Mouse (Mus musculus) CH12.LX (cell line): Measurements from ENCODE around the gene Krt6a.

Experiments used
- EP300 ChIP-seq: IDR thresholded peaks from 2 replicates; pipeline ENCODE4 v1.6.1; 2011; ENCODE audit warnings: low read length, improper control_type of control experiment
- HCFC1 ChIP-seq: IDR thresholded peaks from 2 replicates; pipeline ENCODE4 v1.6.1; 2012; ENCODE audit warnings: low read depth, mild to moderate bottlenecking, inconsistent platforms, low read length, improper control_type of control experiment
- KAT2A ChIP-seq: IDR thresholded peaks from 2 replicates; pipeline ENCODE4 v1.6.1; 2012; ENCODE audit warnings: low read length, improper control_type of control experiment, inconsistent platforms; ENCODE audit not compliant: insufficient replicate concordance
- POLR2A ChIP-seq: IDR thresholded peaks from 2 replicates; pipeline ENCODE4 v1.6.1; 2011; ENCODE audit warnings: low read depth, mild to moderate bottlenecking, improper control_type of control experiment, low read length
- SIN3A ChIP-seq: IDR thresholded peaks from 2 replicates; pipeline ENCODE4 v1.6.1; 2012; ENCODE audit warnings: low read length, improper control_type of control experiment, inconsistent platforms
- SMC3 ChIP-seq: IDR thresholded peaks from 2 replicates; pipeline ENCODE4 v1.6.1; 2011; ENCODE audit warnings: low read depth, low read length, improper control_type of control experiment
- ZC3H11A ChIP-seq: IDR thresholded peaks from 2 replicates; pipeline ENCODE4 v1.6.1; 2012; ENCODE audit warnings: low read depth, mild to moderate bottlenecking, inconsistent platforms, low read length, improper control_type of control experiment
- ZNF384 ChIP-seq: IDR thresholded peaks from 2 replicates; pipeline ENCODE4 v1.6.1; 2012; ENCODE audit warnings: low read depth, low read length, improper control_type of control experiment, inconsistent platforms

GRCm38 (mm10) chr15:101704066-101704465 is 10.0 kb upstream of the Krt6a start:
- TF ChIP-seq ZC3H11A (no peak), KAT2A (no peak), EP300 (no peak), SIN3A (no peak), SMC3 (peak; percentile 68), POLR2A (no peak), ZNF384 (no peak), HCFC1 (no peak)
